Mouse (Mus musculus) testis, adult 2 months (tissue): ENCODE data around the gene Plcb4.

Experiments
- CTCF ChIP-seq: fragments of 200-500 bp; IDR thresholded peaks from 2 replicates; pipeline ENCODE4 v1.5.1; 2012; ENCODE audit warnings: low read depth, mild to moderate bottlenecking, inconsistent platforms, low read length, moderate library complexity; ENCODE audit not compliant: control insufficient read depth, insufficient read depth, insufficient replicate concordance
- POLR2A ChIP-seq: fragments of 200-500 bp; IDR thresholded peaks from 2 replicates; pipeline ENCODE4 v1.6.1; 2012; ENCODE audit warnings: low read depth, mild to moderate bottlenecking, inconsistent platforms, low read length, moderate library complexity; ENCODE audit not compliant: control insufficient read depth

- no peak for TF ChIP-seq POLR2A
- TF ChIP-seq CTCF = no peak
Observed at GRCm38 (mm10) chr2:136050793-136051615, 392.2 kb downstream of the Plcb4 start.
